8 mouse cellular contexts compared by ENCODE assay signal in the genomic region with DNA sequence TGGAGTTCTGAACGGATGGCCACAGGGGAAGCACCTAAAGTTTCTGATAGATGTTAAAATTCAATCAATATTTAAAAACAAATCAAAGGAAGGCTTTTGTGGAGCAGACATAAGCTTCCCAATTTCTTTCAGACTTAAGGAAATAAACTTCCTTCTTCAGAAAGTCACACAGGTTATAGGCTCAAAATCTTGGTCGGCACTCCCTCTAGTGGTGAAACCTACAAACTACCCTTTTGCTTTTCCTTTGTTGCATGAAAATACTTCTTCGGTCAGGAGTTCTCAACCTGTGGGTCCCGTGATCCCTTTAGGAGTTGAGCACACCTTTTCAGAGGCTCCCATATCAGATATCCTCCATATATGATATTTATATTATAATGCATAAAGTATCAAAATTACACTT.
DNase-seq lines count a peak whose midpoint lies in the region; ATAC-seq and TF ChIP-seq lines count a peak whose summit lies in the region.

No protein-coding gene starts in this region.

- no peaks in the 10 kb centered on the region for H3K9me3 ChIP-seq in neural tube, embryonic 15.5 days (replicated peaks)
- H3K9me3 ChIP-seq in limb, embryonic 14.5 days (ENCODE audit: control insufficient read depth, low read length): no peaks in the 10 kb centered on the region

- H3K4me2 ChIP-seq in neural tube, embryonic 15.5 days: no peak overlapping the region
- no peak overlapping the region for H3K4me2 ChIP-seq in limb, embryonic 14.5 days (replicated peaks; ENCODE audit: low read depth, low read length, severe bottlenecking)

- no peaks in the 10 kb centered on the region for H3K27me3 ChIP-seq in neural tube, embryonic 15.5 days (replicated peaks)
- H3K27me3 ChIP-seq in limb, embryonic 14.5 days (ENCODE audit: control insufficient read depth, insufficient read depth, low read length): no peaks in the 10 kb centered on the region

- H3K4me3 ChIP-seq in neural tube, embryonic 15.5 days (replicated peaks): no peak overlapping the region
- H3K4me3 ChIP-seq in limb, embryonic 14.5 days (replicated peaks; ENCODE audit: low read length): no peak overlapping the region

- H3K9ac ChIP-seq in neural tube, embryonic 15.5 days (replicated peaks): no peak overlapping the region
- no peak overlapping the region for H3K9ac ChIP-seq in limb, embryonic 14.5 days (ENCODE audit: low read depth, low read length, severe bottlenecking)

- no peaks in the 10 kb centered on the region for H3K4me1 ChIP-seq in neural tube, embryonic 15.5 days
- no peaks in the 10 kb centered on the region for H3K4me1 ChIP-seq in limb, embryonic 14.5 days (ENCODE audit: control insufficient read depth, insufficient read depth, low read length)

- 29% methylated on average over 4 of the region's 4 CpGs for WGBS in neural tube, embryonic 15.5 days
- whole genome bisulfite sequencing in limb, embryonic 14.5 days: 28% methylated on average over 4 of the region's 4 CpGs

- peak; percentile 3 for DNase-seq in CD4-positive, CD25-positive, alpha-beta regulatory T cell, adult 2 months (ENCODE audit: low read depth, low spot score)
- DNase-seq in neural tube, embryonic 10.5 days (ENCODE audit: extremely low spot score, low spot score): peak; percentile 41
- DNase-seq in cerebellum, adult 9-11 months: peak; percentile 28
- DNase-seq in heart, postnatal 36 days: peak; percentile 7 to 12
- peak; percentile 57 for DNase-seq in limb, embryonic 14.5 days (ENCODE audit: low spot score)

- ATAC-seq in CD4-positive, CD25-positive, alpha-beta regulatory T cell, adult 4 months: no peak
- ATAC-seq in neural tube, embryonic 15.5 days (ENCODE audit: low FRiP score): no peak
- peak; percentile 23; the same call in 1 of the 2 replicates for ATAC-seq in limb, embryonic 14.5 days (ENCODE audit: low FRiP score, low read depth)
- no peak for ATAC-seq in monocyte, adult 5-6 weeks (replicated peaks; ENCODE audit: insufficient number of reproducible peaks, low FRiP score, low TSS enrichment, poor library complexity, severe bottlenecking)

- H3K27ac ChIP-seq in neural tube, embryonic 15.5 days (replicated peaks): no peak overlapping the region
- H3K27ac ChIP-seq in limb, embryonic 14.5 days (replicated peaks; ENCODE audit: low read depth, low read length): no peak overlapping the region

- no peak for TF ChIP-seq POLR2A in limb, embryonic 14.5 days (IDR thresholded peaks at IDR 0.05; ENCODE audit: borderline replicate concordance, extremely low read depth, insufficient read depth, insufficient read length)

- intact Hi-C loops in heart, postnatal 36 days (cut with DNase I): loop anchor here (2.0 to 10.0 kb wide), 3 partner anchors 319 to 1178 kb away; no protein-coding TSS in a partner anchor

- no peaks in the 10 kb centered on the region for H3K36me3 ChIP-seq in neural tube, embryonic 15.5 days
- no peaks in the 10 kb centered on the region for H3K36me3 ChIP-seq in limb, embryonic 14.5 days (ENCODE audit: control insufficient read depth, insufficient read depth, low read length)

Comparison
In these comparisons a context has a peak if more than half of its experiments do, and no peak if none do; other contexts are left out.
1. DNase-seq: peak in every context shown above with its lines; median percentile 57 in limb, embryonic 14.5 days; 41 in neural tube, embryonic 10.5 days; 28 in cerebellum, adult 9-11 months; 10 in heart, postnatal 36 days; 3 in CD4-positive, CD25-positive, alpha-beta regulatory T cell, adult 2 months.